Comparison of ENCODE assay signal across 13 mouse cellular contexts in the genomic region with DNA sequence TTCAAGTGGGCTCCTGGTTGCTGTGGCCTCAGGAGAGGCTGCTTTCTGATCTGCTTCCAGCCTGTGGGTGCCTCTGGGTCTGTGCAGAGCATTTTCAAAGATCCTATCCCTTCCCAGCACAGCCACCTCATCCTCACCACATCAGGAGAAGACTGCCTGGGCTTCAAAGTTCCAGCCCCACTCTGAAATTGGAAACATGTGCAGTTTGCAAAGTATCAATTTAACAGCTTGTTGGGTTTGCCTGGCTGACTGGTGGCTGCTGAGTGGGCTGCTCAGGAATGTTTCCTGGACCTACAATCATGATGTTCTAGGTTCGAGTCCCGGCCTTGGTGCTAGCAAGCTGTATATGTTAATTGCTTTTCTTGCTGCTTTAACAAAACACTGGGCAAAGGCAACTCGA.
"Had no signal": no experiment of that assay in that cellular context is flagged by ENCODE, and none has a peak within 500 bp of the region (broad histone marks: within the 10 kb centered on the region; RNA-seq: fewer than 3 reads in every experiment).

No protein-coding gene starts in this region.

- H3K36me3 ChIP-seq: limb, embryonic 12.5 days; midbrain, embryonic 10.5 days; neural tube, embryonic 15.5 days had no signal

- DNase-seq: kidney, postnatal 25 days; lung, adult 2 months; lung, postnatal 4 days; midbrain, embryonic 14.5 days; thymus, adult 18-20 months; thymus, postnatal 14 days had no signal

- H3K27me3 ChIP-seq: limb, embryonic 12.5 days; neural tube, embryonic 15.5 days had no signal

- H3K4me3 ChIP-seq: left cerebral cortex, adult 2 months; limb, embryonic 12.5 days; midbrain, embryonic 10.5 days; myocyte; neural tube, embryonic 15.5 days had no signal

- H3K9ac ChIP-seq: limb, embryonic 12.5 days; liver, embryonic 14.5 days; neural tube, embryonic 15.5 days had no signal

- H3K27ac ChIP-seq: left cerebral cortex, adult 2 months; limb, embryonic 12.5 days; liver, embryonic 14.5 days; midbrain, embryonic 10.5 days; neural tube, embryonic 15.5 days had no signal

- H3K4me1 ChIP-seq: neural tube, embryonic 15.5 days had no signal

- H3K9me3 ChIP-seq: limb, embryonic 12.5 days; midbrain, embryonic 10.5 days; neural tube, embryonic 15.5 days had no signal

- ATAC-seq: lung, postnatal 0 days had no signal

- H3K4me2 ChIP-seq: limb, embryonic 12.5 days; neural tube, embryonic 15.5 days had no signal
